Mouse (Mus musculus): Measurements from ENCODE around the gene Pygo2. TPM values are rescaled to one million over a fixed set of nuclear protein-coding genes. Genes with fewer than 3 reads are reported as not detected.
"Not testable (repeated sequence)": the region's sequence is repeated elsewhere in the genome, so short reads cannot be mapped to it uniquely, and the experiment has no call there.

Pygo2 gene
- polyA plus RNA-seq, 1 experiment from 2014 or later = 51.3 TPM

GRCm38 (mm10) chr3:89421810-89422473 lies 8.1 kb upstream of the Pygo2 start:
- Histone ChIP-seq H3K4me3 (replicated peaks) (peak overlapping the region; percentile 53), H3K27me3 (no peaks in the 10 kb centered on the region), H3K9ac (peak overlapping the region; percentile 58), H3K4me1 (peaks cover 49% of the 10 kb centered on the region), H3K4me2 (replicated peaks) (peak overlapping the region; percentile 80), H3K27ac (replicated peaks) (peak overlapping the region; percentile 98), H3K9me3 (replicated peaks) (no peaks in the 10 kb centered on the region), H3K36me3 (peaks cover 34% of the 10 kb centered on the region)
- ATAC-seq (ENCODE audit: insufficient number of reproducible peaks, low FRiP score, low TSS enrichment, low read depth) = no peak
- WGBS = 7% methylated on average over 22 of the region's 22 CpGs

GRCm38 (mm10) chr3:89422556-89423205 lies 7.3 kb upstream of the Pygo2 start:
- no peak overlapping the region; the same call in 1 of the 2 replicates for H3K9ac ChIP-seq
- H3K27me3 ChIP-seq = no peaks in the 10 kb centered on the region
- H3K36me3 ChIP-seq = peaks cover 41% of the 10 kb centered on the region
- peaks cover 44% of the 10 kb centered on the region for H3K4me1 ChIP-seq
- 69% methylated on average over 6 of the region's 6 CpGs for WGBS
- peak overlapping the region; percentile 98; the same call in 1 of the 2 replicates for H3K27ac ChIP-seq (replicated peaks)
- ATAC-seq (ENCODE audit: insufficient number of reproducible peaks, low FRiP score, low TSS enrichment, low read depth) = no peak
- no peaks in the 10 kb centered on the region for H3K9me3 ChIP-seq (replicated peaks)
- peak overlapping the region; percentile 53 for H3K4me3 ChIP-seq (replicated peaks)
- peak overlapping the region; percentile 80 for H3K4me2 ChIP-seq (replicated peaks)

GRCm38 (mm10) chr3:89424416-89425140 lies 5.4 kb upstream of the Pygo2 start:
- H3K9ac ChIP-seq = no peak overlapping the region
- peaks cover 39% of the 10 kb centered on the region for H3K4me1 ChIP-seq
- H3K4me3 ChIP-seq (replicated peaks) = no peak overlapping the region
- H3K27ac ChIP-seq (replicated peaks) = no peak overlapping the region
- no peaks in the 10 kb centered on the region for H3K27me3 ChIP-seq
- H3K9me3 ChIP-seq (replicated peaks) = no peaks in the 10 kb centered on the region
- WGBS = 91% methylated on average over 5 of the region's 5 CpGs
- no peak overlapping the region for H3K4me2 ChIP-seq (replicated peaks)
- peaks cover 46% of the 10 kb centered on the region for H3K36me3 ChIP-seq
- ATAC-seq (ENCODE audit: insufficient number of reproducible peaks, low FRiP score, low TSS enrichment, low read depth) = no peak

- no peak overlapping the region for H3K9ac ChIP-seq
- no peak overlapping the region for H3K4me3 ChIP-seq (replicated peaks)
- peaks cover 46% of the 10 kb centered on the region for H3K36me3 ChIP-seq
- no peak overlapping the region for H3K27ac ChIP-seq (replicated peaks)
- no peak overlapping the region for H3K4me2 ChIP-seq (replicated peaks)
- no peak for ATAC-seq (ENCODE audit: insufficient number of reproducible peaks, low FRiP score, low TSS enrichment, low read depth)
- peaks cover 34% of the 10 kb centered on the region for H3K4me1 ChIP-seq
- no peaks in the 10 kb centered on the region for H3K27me3 ChIP-seq
- 81% methylated on average over 5 of the region's 5 CpGs for WGBS
- H3K9me3 ChIP-seq (replicated peaks) = no peaks in the 10 kb centered on the region
These were observed 4.9 kb upstream of the Pygo2 start for GRCm38 (mm10) chr3:89425141-89425525.

- Histone ChIP-seq H3K27me3 (no peaks in the 10 kb centered on the region), H3K9me3 (replicated peaks) (no peaks in the 10 kb centered on the region), H3K4me2 (replicated peaks) (no peak overlapping the region), H3K27ac (replicated peaks) (no peak overlapping the region), H3K36me3 (peaks cover 46% of the 10 kb centered on the region), H3K4me1 (peaks cover 28% of the 10 kb centered on the region), H3K9ac (no peak overlapping the region), H3K4me3 (replicated peaks) (no peak overlapping the region)
- ATAC-seq (ENCODE audit: insufficient number of reproducible peaks, low FRiP score, low TSS enrichment, low read depth) = no peak
- 90% methylated on average over 4 of the region's 4 CpGs for WGBS
These were observed 4.1 kb upstream of the Pygo2 start for GRCm38 (mm10) chr3:89425876-89426275.

GRCm38 (mm10) chr3:89429021-89429420 lies 993 bp upstream of the Pygo2 start:
- not testable (repeated sequence) for ATAC-seq (ENCODE audit: insufficient number of reproducible peaks, low FRiP score, low TSS enrichment, low read depth); H3K9me3 ChIP-seq (replicated peaks); H3K27ac ChIP-seq (replicated peaks); H3K9ac ChIP-seq; H3K4me2 ChIP-seq (replicated peaks); H3K27me3 ChIP-seq; H3K4me3 ChIP-seq (replicated peaks)
- peaks cover 17% of the 10 kb centered on the region for H3K4me1 ChIP-seq
- H3K36me3 ChIP-seq = peaks cover 59% of the 10 kb centered on the region
- WGBS = 91% methylated on average over 7 of the region's 7 CpGs

GRCm38 (mm10) chr3:89432606-89433005 lies 2.6 kb downstream of the Pygo2 start:
- H3K4me3 ChIP-seq (replicated peaks) = no peak overlapping the region
- no peaks in the 10 kb centered on the region for H3K27me3 ChIP-seq
- no peak overlapping the region for H3K27ac ChIP-seq (replicated peaks)
- H3K9ac ChIP-seq = no peak overlapping the region
- H3K36me3 ChIP-seq = peaks cover 32% of the 10 kb centered on the region
- WGBS = 91% methylated on average over 8 of the region's 8 CpGs
- no peaks in the 10 kb centered on the region for H3K9me3 ChIP-seq (replicated peaks)
- peaks cover 34% of the 10 kb centered on the region for H3K4me1 ChIP-seq
- no peak for ATAC-seq (ENCODE audit: insufficient number of reproducible peaks, low FRiP score, low TSS enrichment, low read depth)
- H3K4me2 ChIP-seq (replicated peaks) = no peak overlapping the region

- peak overlapping the region; percentile 34; the same call in 1 of the 2 replicates for H3K27ac ChIP-seq (replicated peaks)
- no peak for ATAC-seq (ENCODE audit: insufficient number of reproducible peaks, low FRiP score, low TSS enrichment, low read depth)
- no peak overlapping the region for H3K9ac ChIP-seq
- WGBS = 68% methylated on average over 11 of the region's 11 CpGs
- no peak overlapping the region for H3K4me3 ChIP-seq (replicated peaks)
- no peak overlapping the region for H3K4me2 ChIP-seq (replicated peaks)
- H3K27me3 ChIP-seq = no peaks in the 10 kb centered on the region
- H3K9me3 ChIP-seq (replicated peaks) = no peaks in the 10 kb centered on the region
- peaks cover 26% of the 10 kb centered on the region for H3K36me3 ChIP-seq
- peaks cover 34% of the 10 kb centered on the region for H3K4me1 ChIP-seq
These were observed 4.5 kb downstream of the Pygo2 start for GRCm38 (mm10) chr3:89434532-89434931.

- no peak overlapping the region for H3K9ac ChIP-seq
- WGBS = 48% methylated on average over 7 of the region's 7 CpGs
- no peak for ATAC-seq (ENCODE audit: insufficient number of reproducible peaks, low FRiP score, low TSS enrichment, low read depth)
- peaks cover 34% of the 10 kb centered on the region for H3K4me1 ChIP-seq
- H3K27me3 ChIP-seq = no peaks in the 10 kb centered on the region
- no peaks in the 10 kb centered on the region for H3K9me3 ChIP-seq (replicated peaks)
- H3K4me3 ChIP-seq (replicated peaks) = no peak overlapping the region
- H3K27ac ChIP-seq (replicated peaks) = peak overlapping the region; percentile 34; the same call in 1 of the 2 replicates
- no peak overlapping the region for H3K4me2 ChIP-seq (replicated peaks)
- peaks cover 26% of the 10 kb centered on the region for H3K36me3 ChIP-seq
These were observed 5.0 kb downstream of the Pygo2 start for GRCm38 (mm10) chr3:89435041-89435440.

GRCm38 (mm10) chr3:89436176-89437113 lies 6.4 kb downstream of the Pygo2 start, which contains the start of gene Pbxip1:
Pbxip1 (plus strand) TSS chr3:89436706.
- H3K4me1 ChIP-seq = peaks cover 28% of the 10 kb centered on the region
- peak within 1 kb of the TSS; percentile 52 for H3K4me3 ChIP-seq (replicated peaks)
- peak within 1 kb of the TSS; percentile 57 for H3K9ac ChIP-seq
- H3K36me3 ChIP-seq = peaks cover 26% of the 10 kb centered on the region
- peak within 1 kb of the TSS; percentile 70 for H3K27ac ChIP-seq (replicated peaks)
- H3K27me3 ChIP-seq = no peaks in the 10 kb centered on the region
- WGBS = 5% methylated on average over 16 of the region's 16 CpGs
- H3K4me2 ChIP-seq (replicated peaks) = peak within 1 kb of the TSS; percentile 57
- H3K9me3 ChIP-seq (replicated peaks) = no peaks in the 10 kb centered on the region
- peak; percentile 69 for ATAC-seq (ENCODE audit: insufficient number of reproducible peaks, low FRiP score, low TSS enrichment, low read depth)
